Mouse (Mus musculus): ENCODE results near the gene Serpina3n. TPM values are rescaled to one million over a fixed set of nuclear protein-coding genes. Genes with fewer than 3 reads are reported as not detected.

Serpina3n gene
- polyA plus RNA-seq, 1 experiment from 2014 or later = 0.08 TPM

DNA sequence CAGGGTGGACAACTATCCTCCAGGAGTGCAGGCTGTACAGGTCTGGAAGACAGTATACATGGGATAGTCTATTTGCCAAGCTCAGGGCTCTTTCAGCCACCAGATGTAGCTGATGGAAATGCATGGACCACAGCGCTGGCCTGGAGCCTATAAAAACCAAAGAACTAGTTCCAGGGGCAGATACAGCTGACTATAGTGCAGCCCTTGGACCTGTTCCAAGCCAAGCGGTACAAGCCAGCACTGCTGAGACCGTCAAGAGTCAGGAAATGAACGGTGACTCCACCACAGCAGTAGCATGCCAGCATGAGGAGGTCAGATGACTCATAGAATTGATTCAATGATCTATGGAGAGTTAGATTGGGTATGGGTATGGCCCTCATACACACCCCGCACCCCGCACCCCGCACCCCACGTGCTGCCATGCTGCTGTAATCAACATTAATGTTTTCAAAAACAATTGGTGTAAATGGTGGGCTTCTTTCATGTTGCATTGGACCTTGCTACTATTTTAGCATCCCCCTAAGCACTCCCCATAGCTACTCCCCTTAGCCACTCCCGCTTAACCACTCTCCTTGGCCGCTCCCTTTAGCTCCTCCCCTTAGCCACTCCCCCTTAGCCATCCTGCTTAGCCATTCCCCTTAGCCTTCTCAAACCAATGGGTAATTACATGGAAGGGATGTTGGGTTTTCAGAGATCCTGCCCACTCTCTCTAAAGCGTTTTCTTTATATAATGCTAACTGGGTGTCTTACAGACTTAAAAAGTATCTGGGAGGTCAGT, 16.3 kb downstream of the Serpina3n start:
- no peaks in the 10 kb centered on the region for H3K36me3 ChIP-seq (ENCODE audit: control insufficient read depth, insufficient read depth, low read length)
- no peak overlapping the region for H3K4me3 ChIP-seq (ENCODE audit: low read depth, low read length)
- 86% methylated on average over 11 of the region's 11 CpGs for WGBS
- H3K4me2 ChIP-seq (replicated peaks; ENCODE audit: low read depth, low read length) = no peak overlapping the region
- H3K4me1 ChIP-seq (replicated peaks; ENCODE audit: control insufficient read depth, insufficient read depth, low read length) = no peaks in the 10 kb centered on the region
- H3K27ac ChIP-seq (ENCODE audit: low read depth, low read length) = no peak overlapping the region
- DNase-seq (ENCODE audit: low spot score) (no peak), ATAC-seq (ENCODE audit: low FRiP score) (no peak)
- no peak overlapping the region for H3K9ac ChIP-seq (ENCODE audit: low read depth, low read length)
- H3K27me3 ChIP-seq (ENCODE audit: control insufficient read depth, insufficient read depth, low read length) = no peaks in the 10 kb centered on the region
- H3K9me3 ChIP-seq (ENCODE audit: control insufficient read depth, low read length) = no peaks in the 10 kb centered on the region

DNA sequence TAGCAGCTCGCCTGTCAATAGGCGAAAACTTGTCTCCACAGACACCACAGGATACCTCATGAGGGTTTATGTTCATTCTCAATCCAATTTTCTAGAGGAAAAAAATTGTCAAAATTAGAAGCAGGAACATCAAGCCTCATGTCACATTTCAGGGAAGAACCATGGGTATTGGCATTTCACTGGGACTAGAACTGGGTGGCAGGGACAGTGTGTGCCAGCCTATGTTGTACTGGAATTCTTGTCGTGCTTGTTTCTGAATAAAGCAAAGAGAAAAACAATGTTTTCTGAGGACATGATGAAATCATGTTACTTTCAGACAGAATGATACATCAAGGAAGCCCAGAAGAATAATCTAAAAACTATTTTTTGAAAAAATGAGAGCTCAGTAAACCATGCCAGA, 19.1 kb downstream of the Serpina3n start:
- Histone ChIP-seq H3K4me2 (replicated peaks; ENCODE audit: low read depth, low read length) (no peak overlapping the region), H3K9me3 (ENCODE audit: control insufficient read depth, low read length) (no peaks in the 10 kb centered on the region), H3K36me3 (ENCODE audit: control insufficient read depth, insufficient read depth, low read length) (no peaks in the 10 kb centered on the region), H3K9ac (ENCODE audit: low read depth, low read length) (no peak overlapping the region), H3K4me3 (ENCODE audit: low read depth, low read length) (no peak overlapping the region), H3K4me1 (replicated peaks; ENCODE audit: control insufficient read depth, insufficient read depth, low read length) (no peaks in the 10 kb centered on the region), H3K27ac (ENCODE audit: low read depth, low read length) (no peak overlapping the region), H3K27me3 (ENCODE audit: control insufficient read depth, insufficient read depth, low read length) (no peaks in the 10 kb centered on the region)
- 84% methylated on average over 3 of the region's 3 CpGs for WGBS
- ATAC-seq (ENCODE audit: low FRiP score) (no peak), DNase-seq (ENCODE audit: low spot score) (no peak)

GRCm38 (mm10) chr12:104426915-104427314, 20.4 kb downstream of the Serpina3n start:
- Histone ChIP-seq H3K4me1 (replicated peaks; ENCODE audit: control insufficient read depth, insufficient read depth, low read length) (no peaks in the 10 kb centered on the region), H3K27ac (ENCODE audit: low read depth, low read length) (no peak overlapping the region), H3K4me2 (replicated peaks; ENCODE audit: low read depth, low read length) (no peak overlapping the region), H3K9ac (ENCODE audit: low read depth, low read length) (no peak overlapping the region), H3K36me3 (ENCODE audit: control insufficient read depth, insufficient read depth, low read length) (no peaks in the 10 kb centered on the region), H3K4me3 (ENCODE audit: low read depth, low read length) (no peak overlapping the region), H3K9me3 (ENCODE audit: control insufficient read depth, low read length) (no peaks in the 10 kb centered on the region), H3K27me3 (ENCODE audit: control insufficient read depth, insufficient read depth, low read length) (no peaks in the 10 kb centered on the region)
- DNase-seq (ENCODE audit: low spot score) (peak; percentile 74), ATAC-seq (ENCODE audit: low FRiP score) (no peak)
- 9% methylated on average over 7 of the region's 7 CpGs for WGBS

- no peak for ATAC-seq (ENCODE audit: low FRiP score)
- Histone ChIP-seq H3K4me3 (ENCODE audit: low read depth, low read length) (no peak overlapping the region), H3K27ac (ENCODE audit: low read depth, low read length) (no peak overlapping the region), H3K9me3 (ENCODE audit: control insufficient read depth, low read length) (no peaks in the 10 kb centered on the region), H3K27me3 (ENCODE audit: control insufficient read depth, insufficient read depth, low read length) (no peaks in the 10 kb centered on the region), H3K9ac (ENCODE audit: low read depth, low read length) (no peak overlapping the region), H3K4me1 (replicated peaks; ENCODE audit: control insufficient read depth, insufficient read depth, low read length) (no peaks in the 10 kb centered on the region), H3K4me2 (replicated peaks; ENCODE audit: low read depth, low read length) (no peak overlapping the region), H3K36me3 (ENCODE audit: control insufficient read depth, insufficient read depth, low read length) (no peaks in the 10 kb centered on the region)
- no peak for DNase-seq (ENCODE audit: low spot score)
- 62% methylated on average over 10 of the region's 10 CpGs for WGBS
These were observed 24.8 kb downstream of the Serpina3n start for GRCm38 (mm10) chr12:104431359-104431758.

DNA sequence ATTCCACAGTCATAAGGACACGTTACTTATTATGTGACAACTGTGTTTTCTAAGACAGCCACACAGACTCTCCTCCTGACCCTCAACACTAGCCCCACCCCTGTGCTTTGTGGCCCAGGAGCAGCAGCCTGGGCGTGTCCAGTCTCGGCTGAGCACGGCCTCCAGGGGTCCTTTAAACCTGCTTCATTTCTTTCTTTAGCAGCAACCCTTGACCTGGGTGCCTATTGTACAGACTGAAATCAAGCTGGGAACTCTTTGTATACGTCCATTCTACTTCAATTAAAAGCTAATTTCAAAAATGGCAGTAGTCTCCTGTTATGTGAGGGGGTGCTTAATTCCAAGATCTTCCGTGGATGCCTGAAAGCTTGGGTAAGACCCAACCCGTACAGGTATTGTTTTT, 26.7 kb downstream of the Serpina3n start:
- ATAC-seq (ENCODE audit: low FRiP score) = peak; percentile 56
- Histone ChIP-seq H3K4me1 (replicated peaks; ENCODE audit: control insufficient read depth, insufficient read depth, low read length) (no peaks in the 10 kb centered on the region), H3K4me3 (ENCODE audit: low read depth, low read length) (no peak overlapping the region), H3K9me3 (ENCODE audit: control insufficient read depth, low read length) (no peaks in the 10 kb centered on the region), H3K4me2 (replicated peaks; ENCODE audit: low read depth, low read length) (no peak overlapping the region), H3K9ac (ENCODE audit: low read depth, low read length) (no peak overlapping the region), H3K27ac (ENCODE audit: low read depth, low read length) (no peak overlapping the region), H3K27me3 (ENCODE audit: control insufficient read depth, insufficient read depth, low read length) (no peaks in the 10 kb centered on the region), H3K36me3 (ENCODE audit: control insufficient read depth, insufficient read depth, low read length) (no peaks in the 10 kb centered on the region)
- 35% methylated on average over 7 of the region's 7 CpGs for WGBS
- DNase-seq (ENCODE audit: low spot score) = no peak

DNA sequence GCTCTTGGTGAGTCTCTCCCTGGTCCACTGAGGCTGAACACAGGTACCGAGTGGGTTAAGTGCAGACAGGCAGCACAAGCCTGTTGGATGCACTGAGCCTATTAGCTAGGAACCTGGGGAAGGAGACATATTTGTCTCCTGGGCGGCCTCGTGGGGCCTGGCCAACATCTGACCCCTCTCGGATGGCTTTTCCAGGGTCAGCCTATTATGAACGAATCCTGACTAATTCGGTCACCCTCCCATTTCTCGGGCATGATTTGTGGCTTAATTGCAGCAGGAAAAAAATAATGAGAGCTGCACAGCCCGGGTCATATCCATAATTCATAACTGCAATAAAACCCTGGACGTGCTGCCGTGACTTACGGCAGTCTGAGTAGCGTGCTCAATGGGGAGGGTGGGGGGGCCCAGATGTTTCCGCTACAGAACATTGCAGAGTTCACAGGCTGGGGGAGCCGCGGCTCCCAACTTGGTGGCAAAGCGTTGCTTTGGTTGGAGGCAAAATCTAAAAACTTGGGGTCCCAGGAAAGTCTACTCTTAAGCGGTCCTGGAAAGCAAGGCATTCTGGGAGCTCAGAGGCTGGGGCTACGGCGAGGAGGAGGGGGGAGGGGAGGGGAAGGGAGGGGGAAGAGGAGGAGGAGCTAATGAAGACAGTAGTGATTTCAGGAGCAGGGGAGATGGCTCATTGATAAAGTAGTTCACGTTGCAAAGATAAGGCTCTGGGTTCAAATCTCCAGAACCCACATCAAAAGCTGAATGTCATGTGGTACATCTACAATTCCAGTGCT, 27.6 kb downstream of the Serpina3n start:
- Histone ChIP-seq H3K27ac (ENCODE audit: low read depth, low read length) (no peak overlapping the region), H3K27me3 (ENCODE audit: control insufficient read depth, insufficient read depth, low read length) (no peaks in the 10 kb centered on the region), H3K36me3 (ENCODE audit: control insufficient read depth, insufficient read depth, low read length) (no peaks in the 10 kb centered on the region), H3K4me2 (replicated peaks; ENCODE audit: low read depth, low read length) (no peak overlapping the region), H3K4me1 (replicated peaks; ENCODE audit: control insufficient read depth, insufficient read depth, low read length) (no peaks in the 10 kb centered on the region), H3K9me3 (ENCODE audit: control insufficient read depth, low read length) (no peaks in the 10 kb centered on the region), H3K9ac (ENCODE audit: low read depth, low read length) (no peak overlapping the region), H3K4me3 (ENCODE audit: low read depth, low read length) (no peak overlapping the region)
- no peak for DNase-seq (ENCODE audit: low spot score)
- 73% methylated on average over 20 of the region's 20 CpGs for WGBS
- peak; percentile 46; the same call in 1 of the 2 replicates for ATAC-seq (ENCODE audit: low FRiP score)

- no peaks in the 10 kb centered on the region for H3K4me1 ChIP-seq (replicated peaks; ENCODE audit: control insufficient read depth, insufficient read depth, low read length)
- no peaks in the 10 kb centered on the region for H3K9me3 ChIP-seq (ENCODE audit: control insufficient read depth, low read length)
- ATAC-seq (ENCODE audit: low FRiP score) = peak; percentile 30; the same call in 1 of the 2 replicates
- H3K27ac ChIP-seq (ENCODE audit: low read depth, low read length) = no peak overlapping the region
- H3K27me3 ChIP-seq (ENCODE audit: control insufficient read depth, insufficient read depth, low read length) = 0 out of 2 replicates have a peak, but pooled peaks cover 2% of the 10 kb centered on the region
- 11% methylated on average over 22 of the region's 22 CpGs for WGBS
- H3K4me3 ChIP-seq (ENCODE audit: low read depth, low read length) = no peak overlapping the region
- no peak overlapping the region; the same call in 1 of the 2 replicates for H3K9ac ChIP-seq (ENCODE audit: low read depth, low read length)
- H3K4me2 ChIP-seq (replicated peaks; ENCODE audit: low read depth, low read length) = no peak overlapping the region
- DNase-seq (ENCODE audit: low spot score) = peak; percentile 95
- no peaks in the 10 kb centered on the region for H3K36me3 ChIP-seq (ENCODE audit: control insufficient read depth, insufficient read depth, low read length)
These were observed 33.7 kb downstream of the Serpina3n start for GRCm38 (mm10) chr12:104440087-104440760.

DNA sequence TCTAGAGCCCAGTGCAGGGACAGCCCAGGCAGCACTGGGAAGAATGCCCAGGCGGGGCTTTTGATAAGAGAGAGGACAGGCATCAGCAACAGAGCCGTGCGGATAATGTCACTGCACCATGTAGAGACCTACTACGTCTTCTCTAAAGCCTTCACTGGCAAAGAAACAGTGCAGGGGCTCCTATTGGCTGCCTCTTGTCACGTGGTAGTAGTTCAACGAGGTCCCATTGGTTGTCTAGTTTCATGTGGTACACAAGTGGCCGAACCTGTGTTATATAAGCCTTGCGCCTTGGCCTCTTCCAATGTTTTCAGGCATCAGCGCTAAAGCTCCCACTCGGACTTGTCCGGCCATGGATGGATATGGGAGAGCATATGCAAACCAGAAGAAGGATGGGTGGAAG, 37.2 kb downstream of the Serpina3n start:
- no peaks in the 10 kb centered on the region for H3K36me3 ChIP-seq (ENCODE audit: control insufficient read depth, insufficient read depth, low read length)
- H3K27ac ChIP-seq (ENCODE audit: low read depth, low read length) = no peak overlapping the region
- ATAC-seq (ENCODE audit: low FRiP score) (no peak), DNase-seq (ENCODE audit: low spot score) (no peak)
- WGBS = 84% methylated on average over 11 of the region's 11 CpGs
- H3K27me3 ChIP-seq (ENCODE audit: control insufficient read depth, insufficient read depth, low read length) = 0 out of 2 replicates have a peak, but pooled peaks cover 2% of the 10 kb centered on the region
- H3K4me3 ChIP-seq (ENCODE audit: low read depth, low read length) = no peak overlapping the region
- H3K4me1 ChIP-seq (replicated peaks; ENCODE audit: control insufficient read depth, insufficient read depth, low read length) = no peaks in the 10 kb centered on the region
- no peak overlapping the region for H3K9ac ChIP-seq (ENCODE audit: low read depth, low read length)
- no peak overlapping the region for H3K4me2 ChIP-seq (replicated peaks; ENCODE audit: low read depth, low read length)
- H3K9me3 ChIP-seq (ENCODE audit: control insufficient read depth, low read length) = no peaks in the 10 kb centered on the region
